Mouse (Mus musculus) monocyte, adult 2 months (primary cell): ENCODE results near the gene Mettl7b.
"Not testable (repeated sequence)": the region's sequence is repeated elsewhere in the genome, so short reads cannot be mapped to it uniquely, and the experiment has no call there.

Experiments used
- DNase-seq, 2 experiments: peaks; one replicate each; pipeline ENCODE4 v3.0.0; 2022; ENCODE audit warnings: low spot score in 2 of 2, low read depth in 1 of 2

Gene Mettl7b

GRCm38 (mm10) chr10:128960590-128961584, at the start of gene Mettl7b:
Mettl7b (minus strand) TSS chr10:128960988.
- DNase-seq = no peak

- no peak for DNase-seq
Observed at GRCm38 (mm10) chr10:129010288-129010841, 49.6 kb upstream of the Mettl7b start, which contains the start of gene Olfr763. Olfr763 (plus strand) TSS chr10:129010791.

GRCm38 (mm10) chr10:129004032-129004920, 43.5 kb upstream of the Mettl7b start:
- DNase-seq = no peak

GRCm38 (mm10) chr10:128996523-128997040, 35.8 kb upstream of the Mettl7b start:
- no peak for DNase-seq

GRCm38 (mm10) chr10:128995796-128996195, 35.0 kb upstream of the Mettl7b start:
- no peak for DNase-seq

- DNase-seq = no peak
Observed at GRCm38 (mm10) chr10:128990994-128991393, 30.2 kb upstream of the Mettl7b start.

GRCm38 (mm10) chr10:128990129-128990850, 29.5 kb upstream of the Mettl7b start:
- DNase-seq = not testable (repeated sequence)

- DNase-seq = not testable (repeated sequence)
Observed at GRCm38 (mm10) chr10:128989131-128989530, 28.3 kb upstream of the Mettl7b start, which contains the start of gene Olfr9. Olfr9 (plus strand) TSS chr10:128989431.

- no peak for DNase-seq
Observed at GRCm38 (mm10) chr10:128980644-128981365, 20.0 kb upstream of the Mettl7b start.

- no peak for DNase-seq
Observed at GRCm38 (mm10) chr10:128977522-128978114, 16.8 kb upstream of the Mettl7b start.

GRCm38 (mm10) chr10:128976395-128976794, 15.6 kb upstream of the Mettl7b start:
- no peak for DNase-seq

GRCm38 (mm10) chr10:128972841-128973240, 12.1 kb upstream of the Mettl7b start:
- DNase-seq = no peak

- DNase-seq = no peak
Observed at GRCm38 (mm10) chr10:128970740-128971250, 10.0 kb upstream of the Mettl7b start.

- no peak for DNase-seq
Observed at GRCm38 (mm10) chr10:128968341-128968749, 7.6 kb upstream of the Mettl7b start.

- DNase-seq = no peak
Observed at GRCm38 (mm10) chr10:128965871-128966270, 5.1 kb upstream of the Mettl7b start.

GRCm38 (mm10) chr10:128964961-128965360, 4.2 kb upstream of the Mettl7b start:
- no peak for DNase-seq

GRCm38 (mm10) chr10:128960142-128960541, 646 bp downstream of the Mettl7b start:
- no peak for DNase-seq

- DNase-seq = no peak
Observed at GRCm38 (mm10) chr10:128958340-128958739, 2.4 kb downstream of the Mettl7b start.
